Mouse (Mus musculus): ENCODE data around the gene Thumpd3. TPM values are rescaled to one million over a fixed set of nuclear protein-coding genes. Genes with fewer than 3 reads are reported as not detected.

The Thumpd3 gene
- total and polyA plus RNA-seq, 2 experiments from 2014 or later = 29.3 to 45.5 TPM

GRCm38 (mm10) chr6:113047016-113047746, 1.2 kb downstream of the Thumpd3 start:
- Histone ChIP-seq H3K27ac (peak overlapping the region; percentile 87; the same call in 1 of the 2 replicates), H3K9me3 (ENCODE audit: low read length) (no peaks in the 10 kb centered on the region), H3K9ac (replicated peaks; ENCODE audit: low read length) (peak overlapping the region; percentile 80), H3K36me3 (ENCODE audit: insufficient read depth, low read length) (peaks cover 7% of the 10 kb centered on the region), H3K4me3 (ENCODE audit: low read length) (peak overlapping the region; percentile 78), H3K4me1 (ENCODE audit: insufficient read depth, low read length) (peaks cover 11% of the 10 kb centered on the region), H3K4me2 (ENCODE audit: low read depth, low read length) (peak overlapping the region; percentile 92), H3K27me3 (ENCODE audit: insufficient read depth, low read length) (no peaks in the 10 kb centered on the region)
- WGBS = 67% methylated on average over 15 of the region's 15 CpGs
- TF ChIP-seq CTCF (IDR thresholded peaks at IDR 0.05; ENCODE audit: low read depth) = no peak
- no peak for DNase-seq (ENCODE audit: low spot score)
- ATAC-seq = no peak

DNA sequence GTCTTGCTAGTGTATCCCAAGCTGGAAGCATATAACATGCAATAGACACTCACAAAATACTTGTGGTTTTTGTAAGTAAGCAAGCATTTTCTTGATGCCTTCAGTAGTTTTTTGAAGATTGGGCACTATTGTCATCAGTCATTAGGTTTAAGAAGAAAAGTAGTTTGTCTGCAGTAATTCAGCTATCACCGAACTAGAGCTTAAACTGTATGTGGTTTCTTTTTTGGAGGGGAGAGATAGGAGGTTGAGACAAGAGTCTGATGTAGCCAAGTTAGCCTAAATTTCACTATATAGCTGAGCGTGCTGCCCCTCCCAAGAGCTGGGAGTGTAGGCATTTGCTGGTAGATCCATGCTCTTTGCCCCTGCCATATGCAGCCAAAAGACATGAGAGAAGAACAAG, 2.3 kb downstream of the Thumpd3 start:
- no peaks in the 10 kb centered on the region for H3K27me3 ChIP-seq (ENCODE audit: insufficient read depth, low read length)
- peaks cover 7% of the 10 kb centered on the region for H3K36me3 ChIP-seq (ENCODE audit: insufficient read depth, low read length)
- no peak overlapping the region for H3K4me3 ChIP-seq (ENCODE audit: low read length)
- ATAC-seq = no peak
- peaks cover 11% of the 10 kb centered on the region for H3K4me1 ChIP-seq (ENCODE audit: insufficient read depth, low read length)
- TF ChIP-seq CTCF (IDR thresholded peaks at IDR 0.05; ENCODE audit: low read depth) = no peak
- no peak for DNase-seq (ENCODE audit: low spot score)
- no peak overlapping the region for H3K9ac ChIP-seq (replicated peaks; ENCODE audit: low read length)
- 94% methylated on average over 2 of the region's 2 CpGs for WGBS
- H3K9me3 ChIP-seq (ENCODE audit: low read length) = no peaks in the 10 kb centered on the region
- no peak overlapping the region for H3K4me2 ChIP-seq (ENCODE audit: low read depth, low read length)
- H3K27ac ChIP-seq = no peak overlapping the region

DNA sequence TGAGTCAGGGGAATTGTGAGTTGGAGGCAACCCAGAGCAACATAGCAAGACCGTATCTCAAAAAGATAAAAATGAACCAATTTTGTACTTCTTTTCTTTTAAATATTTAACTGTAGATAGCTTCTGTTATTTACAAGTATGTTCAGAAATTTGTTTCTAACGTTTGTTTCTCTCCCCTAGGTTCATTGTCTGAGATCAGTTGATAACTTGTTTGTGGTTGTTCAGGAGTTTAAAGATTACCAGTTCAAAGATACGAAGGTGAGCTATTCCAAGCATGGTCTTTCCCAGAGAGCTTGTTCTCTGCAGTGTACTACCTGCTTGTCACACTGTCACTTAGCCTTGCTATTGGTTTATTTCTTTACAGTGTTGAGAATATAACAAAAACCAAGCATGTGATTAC, 3.1 kb downstream of the Thumpd3 start:
- DNase-seq (ENCODE audit: low spot score) = no peak
- Histone ChIP-seq H3K4me3 (ENCODE audit: low read length) (no peak overlapping the region), H3K9me3 (ENCODE audit: low read length) (no peaks in the 10 kb centered on the region), H3K4me2 (ENCODE audit: low read depth, low read length) (no peak overlapping the region), H3K4me1 (ENCODE audit: insufficient read depth, low read length) (peaks cover 11% of the 10 kb centered on the region), H3K36me3 (ENCODE audit: insufficient read depth, low read length) (peaks cover 8% of the 10 kb centered on the region), H3K9ac (replicated peaks; ENCODE audit: low read length) (no peak overlapping the region), H3K27ac (no peak overlapping the region), H3K27me3 (ENCODE audit: insufficient read depth, low read length) (no peaks in the 10 kb centered on the region)
- TF ChIP-seq CTCF (IDR thresholded peaks at IDR 0.05; ENCODE audit: low read depth) = no peak
- 91% methylated on average over 3 of the region's 3 CpGs for WGBS
- ATAC-seq = no peak

DNA sequence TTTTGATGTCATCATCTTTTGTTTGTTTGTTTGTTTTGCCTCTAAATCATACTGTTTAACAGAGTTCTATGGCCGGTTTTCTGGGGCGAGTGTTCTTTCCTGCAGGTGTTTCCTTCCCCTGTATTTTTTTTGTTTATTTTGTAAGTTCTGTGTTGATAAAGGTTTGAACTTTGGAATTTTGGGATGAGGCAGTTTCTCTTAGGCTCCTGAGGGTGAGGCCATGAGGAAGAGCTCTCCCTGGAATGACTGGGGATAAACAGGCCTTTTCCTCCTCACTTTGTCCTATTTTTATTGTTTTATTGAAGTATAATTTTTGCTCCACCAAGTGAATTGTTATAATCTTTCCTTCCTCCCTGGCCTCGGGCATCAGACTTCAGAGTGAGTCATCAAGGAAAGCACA, 6.9 kb downstream of the Thumpd3 start:
- H3K9me3 ChIP-seq (ENCODE audit: low read length) = no peaks in the 10 kb centered on the region
- H3K27me3 ChIP-seq (ENCODE audit: insufficient read depth, low read length) = no peaks in the 10 kb centered on the region
- no peak for ATAC-seq
- peaks cover 34% of the 10 kb centered on the region for H3K36me3 ChIP-seq (ENCODE audit: insufficient read depth, low read length)
- DNase-seq (ENCODE audit: low spot score) = no peak
- no peaks in the 10 kb centered on the region for H3K4me1 ChIP-seq (ENCODE audit: insufficient read depth, low read length)
- no peak overlapping the region for H3K4me2 ChIP-seq (ENCODE audit: low read depth, low read length)
- TF ChIP-seq CTCF (IDR thresholded peaks at IDR 0.05; ENCODE audit: low read depth) = no peak
- no peak overlapping the region for H3K4me3 ChIP-seq (ENCODE audit: low read length)
- WGBS = 87% methylated on average over 3 of the region's 3 CpGs
- no peak overlapping the region for H3K27ac ChIP-seq
- H3K9ac ChIP-seq (replicated peaks; ENCODE audit: low read length) = no peak overlapping the region

GRCm38 (mm10) chr6:113054552-113055107, 8.6 kb downstream of the Thumpd3 start:
- Histone ChIP-seq H3K9me3 (ENCODE audit: low read length) (no peaks in the 10 kb centered on the region), H3K27me3 (ENCODE audit: insufficient read depth, low read length) (no peaks in the 10 kb centered on the region), H3K9ac (replicated peaks; ENCODE audit: low read length) (no peak overlapping the region), H3K36me3 (ENCODE audit: insufficient read depth, low read length) (peaks cover 41% of the 10 kb centered on the region), H3K4me2 (ENCODE audit: low read depth, low read length) (no peak overlapping the region), H3K4me1 (ENCODE audit: insufficient read depth, low read length) (no peaks in the 10 kb centered on the region), H3K4me3 (ENCODE audit: low read length) (no peak overlapping the region), H3K27ac (no peak overlapping the region)
- WGBS = 88% methylated on average over 6 of the region's 6 CpGs
- TF ChIP-seq CTCF (IDR thresholded peaks at IDR 0.05; ENCODE audit: low read depth) = no peak
- DNase-seq (ENCODE audit: low spot score) (no peak), ATAC-seq (no peak)

- no peaks in the 10 kb centered on the region for H3K4me1 ChIP-seq (ENCODE audit: insufficient read depth, low read length)
- H3K27me3 ChIP-seq (ENCODE audit: insufficient read depth, low read length) = no peaks in the 10 kb centered on the region
- peaks cover 54% of the 10 kb centered on the region for H3K36me3 ChIP-seq (ENCODE audit: insufficient read depth, low read length)
- DNase-seq (ENCODE audit: low spot score) (no peak), ATAC-seq (no peak)
- TF ChIP-seq CTCF (IDR thresholded peaks at IDR 0.05; ENCODE audit: low read depth) = no peak
- H3K4me2 ChIP-seq (ENCODE audit: low read depth, low read length) = no peak overlapping the region
- no peak overlapping the region for H3K4me3 ChIP-seq (ENCODE audit: low read length)
- no peaks in the 10 kb centered on the region for H3K9me3 ChIP-seq (ENCODE audit: low read length)
- H3K9ac ChIP-seq (replicated peaks; ENCODE audit: low read length) = no peak overlapping the region
- WGBS = 69% methylated on average over 1 of the region's 1 CpGs
- no peak overlapping the region for H3K27ac ChIP-seq
Observed at GRCm38 (mm10) chr6:113060892-113061563, 15.0 kb downstream of the Thumpd3 start.

All from hindbrain, postnatal 0 days (tissue).